Mouse (Mus musculus) liver, embryonic 11.5 days (tissue): Measurements from ENCODE around the gene Muc13. TPM values are rescaled to one million over a fixed set of nuclear protein-coding genes. Genes with fewer than 3 reads are reported as not detected.
A peak's percentile ranks its signal among the peaks of the same experiment; 100 is the strongest.

ENCODE experiments used
- ATAC-seq: fragments of 200-750 bp; cut with Nextera tagmentation; replicated peaks from 2 replicates; pipeline ENCODE4 v1.8.0; 2017; ENCODE audit warnings: moderate number of reproducible peaks, mild to moderate bottlenecking, moderate TSS enrichment, moderate library complexity; ENCODE audit not compliant: low FRiP score
- DNase-seq: peaks from one replicate; pipeline ENCODE4 v3.0.0-alpha.2; 2017; ENCODE audit warnings: low spot score
- H3K27ac ChIP-seq: fragments of 300-500 bp; sonication (generic); 2 replicates; pipeline ENCODE4 v1.5.1; 2014; ENCODE audit warnings: mild to moderate bottlenecking, low read depth, low read length, control low read depth
- H3K27me3 ChIP-seq: fragments of 300-500 bp; sonication (generic); replicated peaks from 2 replicates; pipeline ENCODE4 v1.6.1; 2014; ENCODE audit warnings: low read length, mixed read lengths; ENCODE audit not compliant: control insufficient read depth, insufficient read depth
- H3K36me3 ChIP-seq: fragments of 300-500 bp; sonication (generic); 2 replicates; pipeline ENCODE4 v1.6.1; 2014; ENCODE audit warnings: mild to moderate bottlenecking, low read length, moderate library complexity, mixed read lengths; ENCODE audit not compliant: control insufficient read depth, insufficient read depth
- H3K4me1 ChIP-seq: fragments of 300-500 bp; sonication (generic); replicated peaks from 2 replicates; pipeline ENCODE4 v1.6.1; 2014; ENCODE audit warnings: low read length, mixed read lengths; ENCODE audit not compliant: control insufficient read depth, insufficient read depth
- H3K4me2 ChIP-seq: fragments of 300-500 bp; sonication (generic); 2 replicates; pipeline ENCODE4 v1.6.1; 2014; ENCODE audit warnings: mild to moderate bottlenecking, control low read depth, moderate library complexity
- H3K4me3 ChIP-seq: fragments of 300-500 bp; sonication (generic); 2 replicates; pipeline ENCODE4 v1.5.1; 2014; ENCODE audit warnings: low read depth, low read length, control low read depth
- H3K9ac ChIP-seq: fragments of 300-500 bp; sonication (generic); 2 replicates; pipeline ENCODE4 v1.6.1; 2014; ENCODE audit warnings: low read depth, low read length, control low read depth
- H3K9me3 ChIP-seq: fragments of 300-500 bp; sonication (generic); 2 replicates; pipeline ENCODE4 v1.6.1; 2016; ENCODE audit warnings: low read length, inconsistent platforms, mixed read lengths; ENCODE audit not compliant: control insufficient read depth
- WGBS: fragments of 180-500 bp; shearing (Covaris S2); extraction: QIAGEN DNeasy Blood & Tissue Kit; methylation state at CpG from one replicate; pipeline ENCODE4 v1.1.7; 2014; 5-methylcytosine and 5-hydroxymethylcytosine counted together
- polyA plus RNA-seq: library from polyadenylated mRNA; unstranded; fragments of >200 nt; fragmentation: Nextera tagmentation; extraction: Ambion mirVana; gene quantifications from 2 replicates; pipeline ENCODE4 v1.2.1, GENCODE M21; 2014

Muc13 gene
- polyA plus RNA-seq, 1 experiment from 2014 or later, result 10.1 TPM

GRCm38 (mm10) chr16:33751590-33751989 lies 42.2 kb upstream of the Muc13 start:
- 30% methylated on average over 12 of the region's 12 CpGs for WGBS
- peaks cover 6% of the 10 kb centered on the region; the same call in 1 of the 2 replicates for H3K4me1 ChIP-seq
- 0 out of 2 replicates have a peak overlapping the region, but pooled peaks have one; percentile 54 for H3K9ac ChIP-seq
- ATAC-seq, result peak; percentile 79
- peak overlapping the region; percentile 20 for H3K4me3 ChIP-seq
- no peaks in the 10 kb centered on the region for H3K9me3 ChIP-seq
- no peak for DNase-seq
- H3K27ac ChIP-seq, result peak overlapping the region; percentile 40; the same call in 1 of the 2 replicates
- H3K4me2 ChIP-seq, result peak overlapping the region; percentile 62
- H3K27me3 ChIP-seq, result no peaks in the 10 kb centered on the region
- H3K36me3 ChIP-seq, result no peaks in the 10 kb centered on the region

GRCm38 (mm10) chr16:33752904-33753578 lies 40.8 kb upstream of the Muc13 start:
- Histone ChIP-seq H3K4me2 (no peak overlapping the region), H3K27me3 (no peaks in the 10 kb centered on the region), H3K4me3 (no peak overlapping the region), H3K36me3 (no peaks in the 10 kb centered on the region), H3K27ac (no peak overlapping the region), H3K4me1 (peaks cover 6% of the 10 kb centered on the region; the same call in 1 of the 2 replicates), H3K9ac (no peak overlapping the region), H3K9me3 (no peaks in the 10 kb centered on the region)
- ATAC-seq (no peak), DNase-seq (no peak)
- 81% methylated on average over 8 of the region's 8 CpGs for WGBS

GRCm38 (mm10) chr16:33755293-33755692 lies 38.5 kb upstream of the Muc13 start:
- H3K4me1 ChIP-seq, result peaks cover 6% of the 10 kb centered on the region; the same call in 1 of the 2 replicates
- H3K4me2 ChIP-seq, result peak overlapping the region; percentile 62
- WGBS, result 62% methylated on average over 8 of the region's 8 CpGs
- H3K4me3 ChIP-seq, result peak overlapping the region; percentile 28; the same call in 1 of the 2 replicates
- H3K36me3 ChIP-seq, result no peaks in the 10 kb centered on the region
- peak overlapping the region; percentile 20 for H3K9ac ChIP-seq
- DNase-seq (no peak), ATAC-seq (no peak)
- no peak overlapping the region for H3K27ac ChIP-seq
- no peaks in the 10 kb centered on the region for H3K27me3 ChIP-seq
- no peaks in the 10 kb centered on the region for H3K9me3 ChIP-seq

GRCm38 (mm10) chr16:33755961-33756360 lies 37.9 kb upstream of the Muc13 start:
- Histone ChIP-seq H3K27ac (no peak overlapping the region), H3K27me3 (no peaks in the 10 kb centered on the region), H3K4me3 (peak overlapping the region; percentile 28), H3K36me3 (no peaks in the 10 kb centered on the region), H3K9ac (peak overlapping the region; percentile 20), H3K9me3 (no peaks in the 10 kb centered on the region), H3K4me2 (peak overlapping the region; percentile 62), H3K4me1 (peaks cover 6% of the 10 kb centered on the region; the same call in 1 of the 2 replicates)
- whole genome bisulfite sequencing, result 44% methylated on average over 16 of the region's 16 CpGs
- DNase-seq, result no peak
- no peak; the same call in 1 of the 2 replicates for ATAC-seq

- Histone ChIP-seq H3K36me3 (no peaks in the 10 kb centered on the region), H3K4me1 (peaks cover 9% of the 10 kb centered on the region), H3K27ac (no peak overlapping the region), H3K9me3 (no peaks in the 10 kb centered on the region), H3K4me2 (peak overlapping the region; percentile 62), H3K27me3 (no peaks in the 10 kb centered on the region), H3K4me3 (peak overlapping the region; percentile 28), H3K9ac (peak overlapping the region; percentile 20; the same call in 1 of the 2 replicates)
- DNase-seq (no peak), ATAC-seq (no peak)
- 32% methylated on average over 6 of the region's 6 CpGs for WGBS
These were observed 37.4 kb upstream of the Muc13 start for GRCm38 (mm10) chr16:33756396-33756795.

- H3K4me2 ChIP-seq, result no peak overlapping the region
- H3K9me3 ChIP-seq, result no peaks in the 10 kb centered on the region
- no peak for ATAC-seq
- H3K27ac ChIP-seq, result no peak overlapping the region
- 86% methylated on average over 7 of the region's 7 CpGs for WGBS
- H3K4me1 ChIP-seq, result peaks cover 19% of the 10 kb centered on the region
- H3K27me3 ChIP-seq, result no peaks in the 10 kb centered on the region
- no peak for DNase-seq
- H3K4me3 ChIP-seq, result no peak overlapping the region
- H3K9ac ChIP-seq, result no peak overlapping the region
- no peaks in the 10 kb centered on the region for H3K36me3 ChIP-seq
These were observed 34.6 kb upstream of the Muc13 start for GRCm38 (mm10) chr16:33759207-33759606.

GRCm38 (mm10) chr16:33760542-33760941 lies 33.3 kb upstream of the Muc13 start:
- Histone ChIP-seq H3K9ac (no peak overlapping the region), H3K4me3 (no peak overlapping the region), H3K4me2 (no peak overlapping the region), H3K36me3 (no peaks in the 10 kb centered on the region), H3K27me3 (no peaks in the 10 kb centered on the region), H3K27ac (no peak overlapping the region), H3K4me1 (peaks cover 24% of the 10 kb centered on the region), H3K9me3 (no peaks in the 10 kb centered on the region)
- DNase-seq (no peak), ATAC-seq (no peak)
- WGBS, result 28% methylated on average over 5 of the region's 5 CpGs

GRCm38 (mm10) chr16:33760996-33761395 lies 32.8 kb upstream of the Muc13 start:
- WGBS, result 75% methylated on average over 11 of the region's 11 CpGs
- H3K4me1 ChIP-seq, result peaks cover 24% of the 10 kb centered on the region
- H3K4me3 ChIP-seq, result no peak overlapping the region
- no peaks in the 10 kb centered on the region for H3K36me3 ChIP-seq
- ATAC-seq (no peak), DNase-seq (no peak)
- H3K27ac ChIP-seq, result no peak overlapping the region
- H3K27me3 ChIP-seq, result no peaks in the 10 kb centered on the region
- H3K9me3 ChIP-seq, result no peaks in the 10 kb centered on the region
- H3K9ac ChIP-seq, result no peak overlapping the region
- H3K4me2 ChIP-seq, result no peak overlapping the region
